Mouse (Mus musculus) hematopoietic stem cell, adult 5-6 weeks (primary cell): ENCODE data around the gene Tspan32. TPM values are rescaled to one million over a fixed set of nuclear protein-coding genes. Genes with fewer than 3 reads are reported as not detected.

Source experiments
- ATAC-seq, 2 experiments: fragments of 125-278 bp in 1 of 2; replicated peaks in 1 of 2; 2 replicates each; pipeline ENCODE4 v1.8.0; 2016 to 2017; ENCODE audit warnings: inconsistent platforms in 2 of 2, mild to moderate bottlenecking in 2 of 2, moderate number of reproducible peaks in 2 of 2, low read depth in 1 of 2, moderate TSS enrichment in 1 of 2; ENCODE audit not compliant: low FRiP score in 2 of 2, poor library complexity in 2 of 2, severe bottlenecking in 2 of 2, insufficient read depth in 1 of 2, low TSS enrichment in 1 of 2
- total RNA-seq: library from RNA; stranded (forward); fragments of 172-1452, 232-1000 nt; gene quantifications from 2 replicates; pipeline ENCODE4 v1.2.3, GENCODE M21; 2017

The Tspan32 gene
- total RNA-seq, 1 experiment from 2014 or later = 102 TPM

DNA sequence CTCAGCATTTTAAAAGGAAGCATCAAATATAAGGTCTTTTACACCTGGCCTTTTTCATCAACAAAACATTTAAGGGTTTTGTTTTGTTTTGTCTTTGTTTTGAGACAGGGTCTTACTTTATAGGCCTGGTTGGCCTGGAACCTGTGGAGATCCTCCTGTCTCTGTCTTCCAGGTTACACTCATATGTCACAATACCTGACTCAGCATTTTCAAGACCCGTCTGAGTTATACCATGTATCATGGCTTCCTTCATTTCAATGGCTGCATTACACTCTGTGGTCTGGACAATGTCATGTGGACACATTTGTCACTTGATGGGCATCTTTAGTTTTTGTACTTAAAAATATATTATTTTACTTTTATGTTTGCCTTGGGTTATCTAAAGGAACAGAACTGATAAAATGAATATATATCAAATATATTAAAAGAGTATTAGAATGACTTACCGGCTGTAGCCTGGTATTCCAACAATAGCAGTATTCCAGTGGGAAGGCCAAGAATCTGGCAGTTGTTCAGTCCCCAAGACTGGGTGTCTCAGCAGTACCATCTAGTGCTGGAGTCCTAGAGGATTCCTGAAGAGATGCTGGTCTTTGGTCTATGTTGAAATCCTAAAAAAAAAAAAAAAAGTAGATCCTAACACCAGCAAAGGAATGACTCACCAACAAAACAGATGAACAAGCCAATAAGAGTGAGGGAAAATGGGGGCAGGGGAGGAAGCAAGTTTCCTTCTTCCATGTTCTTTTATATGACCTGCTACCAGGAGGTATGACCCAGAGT is 39.4 kb downstream of the Tspan32 start:
- no peak for ATAC-seq

DNA sequence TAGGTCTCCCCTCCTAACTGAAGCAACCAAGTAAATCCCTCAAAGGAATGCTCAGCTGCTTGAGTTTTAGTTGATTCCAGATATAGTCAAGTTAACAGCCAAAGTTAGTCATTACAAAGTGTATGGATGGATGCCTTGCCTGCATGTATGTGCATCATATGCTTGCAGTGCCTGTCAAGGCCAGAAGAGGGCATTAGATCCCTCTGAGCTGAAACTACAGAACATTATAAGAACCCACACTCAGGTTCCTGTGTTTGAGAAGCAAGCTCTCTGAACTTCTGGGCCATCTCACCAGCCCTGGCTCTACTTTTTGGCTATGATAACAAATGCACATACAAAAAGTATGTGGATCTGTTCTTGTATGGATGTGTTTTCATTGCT is 40.0 kb downstream of the Tspan32 start:
- ATAC-seq = no peak

DNA sequence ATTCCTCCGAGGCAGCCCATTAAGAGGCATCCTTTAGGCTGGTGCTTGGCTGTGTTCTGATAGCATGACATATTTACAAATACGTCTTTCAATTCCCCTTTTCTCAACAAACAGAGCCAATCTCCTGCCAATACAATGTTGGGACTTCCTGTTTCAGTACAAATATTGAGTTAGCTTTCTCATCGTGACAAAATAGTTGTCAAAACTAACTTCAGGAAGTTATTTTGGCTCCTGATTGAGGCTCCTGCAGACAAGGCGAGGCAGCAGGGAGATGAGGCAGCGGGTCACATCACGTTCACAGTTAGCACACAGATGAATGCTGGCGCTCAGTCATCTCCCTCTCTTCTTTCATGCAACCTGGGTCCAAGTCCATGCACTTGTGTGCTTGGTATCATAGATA is 41.5 kb downstream of the Tspan32 start:
- no peak; a peak in 1 of 4 replicates for ATAC-seq

DNA sequence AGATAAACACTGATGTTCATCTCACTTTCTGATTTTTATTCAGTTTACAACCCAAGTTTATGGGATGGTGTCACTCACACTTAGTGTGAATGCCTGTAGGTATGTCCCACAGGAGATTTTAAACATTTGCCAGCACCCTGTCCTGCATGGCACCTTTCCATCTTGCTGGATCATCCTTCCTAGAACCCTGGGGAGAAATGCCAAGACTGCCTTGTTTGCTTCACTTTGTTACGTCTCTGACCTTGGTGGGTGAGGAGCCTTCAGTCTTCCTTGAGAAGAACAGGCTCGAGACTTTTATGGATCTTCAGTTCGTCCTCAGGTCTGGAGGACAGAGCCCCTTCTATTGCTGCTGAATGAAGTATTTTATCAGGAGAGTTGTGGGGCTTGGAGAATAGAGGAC is 44.5 kb downstream of the Tspan32 start:
- no peak for ATAC-seq

DNA sequence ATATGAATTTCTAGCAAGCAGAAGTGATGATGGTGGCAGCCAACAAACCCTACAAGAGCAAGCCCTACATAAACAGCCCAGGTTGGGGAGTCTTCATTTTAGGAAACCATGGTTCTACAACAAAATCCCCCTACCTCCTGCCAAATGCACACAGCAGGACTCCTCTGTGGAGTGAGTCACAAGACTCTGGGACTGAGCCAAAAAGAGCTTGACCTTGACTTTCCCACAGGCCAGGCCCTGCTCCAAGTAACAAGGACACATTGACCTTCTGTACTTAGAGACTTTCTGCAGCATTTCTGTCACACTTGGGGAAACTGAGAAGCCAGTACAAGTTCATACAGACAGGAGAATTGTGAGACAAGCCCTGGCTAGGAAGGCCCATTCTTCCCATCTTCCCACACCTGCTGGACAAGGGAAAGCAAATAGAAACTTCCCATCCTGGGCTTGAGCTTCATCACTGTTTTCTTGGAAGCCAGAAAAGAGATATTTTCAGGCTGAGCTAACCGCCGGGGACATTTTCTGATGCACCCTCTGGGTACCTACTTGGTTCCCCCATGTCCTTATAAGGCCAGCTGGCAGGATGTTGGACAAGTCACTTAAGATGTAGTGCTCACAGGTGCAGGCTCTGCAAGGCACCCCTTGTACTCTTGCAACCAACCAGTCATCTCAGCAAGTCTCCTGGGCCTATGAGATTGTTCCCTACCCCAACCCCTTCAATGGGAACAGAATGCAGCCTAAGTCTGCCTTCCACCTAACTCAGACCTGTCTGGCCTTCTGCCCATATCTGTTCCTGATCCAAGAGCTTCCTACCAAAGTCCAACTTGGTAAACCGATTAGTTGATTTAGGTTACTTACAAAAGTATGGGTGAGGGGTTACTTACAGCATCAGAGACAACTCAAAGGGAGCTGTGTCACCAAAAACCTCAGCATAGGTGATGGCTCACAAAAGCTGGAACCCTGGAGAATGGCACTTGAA is 45.3 kb downstream of the Tspan32 start:
- no peak for ATAC-seq

DNA sequence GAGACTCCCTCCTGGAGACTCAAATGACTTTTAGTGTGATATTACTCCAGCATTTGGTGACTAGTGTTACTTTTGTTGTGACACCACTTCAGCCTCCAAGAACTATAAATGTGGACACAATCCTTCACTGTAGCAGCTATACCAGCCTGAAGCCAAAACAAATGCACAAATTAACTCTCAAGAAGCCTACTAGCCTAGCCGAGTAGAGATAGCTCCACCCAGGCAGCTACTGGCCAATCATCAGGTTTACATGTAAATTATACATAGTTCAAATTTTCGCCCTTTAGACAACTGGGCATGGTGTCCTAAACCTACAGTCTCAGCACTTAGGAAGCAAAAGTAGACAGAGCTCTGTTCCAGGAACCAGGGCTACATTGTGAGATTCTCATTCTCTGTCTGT is 46.5 kb downstream of the Tspan32 start:
- ATAC-seq = no peak

DNA sequence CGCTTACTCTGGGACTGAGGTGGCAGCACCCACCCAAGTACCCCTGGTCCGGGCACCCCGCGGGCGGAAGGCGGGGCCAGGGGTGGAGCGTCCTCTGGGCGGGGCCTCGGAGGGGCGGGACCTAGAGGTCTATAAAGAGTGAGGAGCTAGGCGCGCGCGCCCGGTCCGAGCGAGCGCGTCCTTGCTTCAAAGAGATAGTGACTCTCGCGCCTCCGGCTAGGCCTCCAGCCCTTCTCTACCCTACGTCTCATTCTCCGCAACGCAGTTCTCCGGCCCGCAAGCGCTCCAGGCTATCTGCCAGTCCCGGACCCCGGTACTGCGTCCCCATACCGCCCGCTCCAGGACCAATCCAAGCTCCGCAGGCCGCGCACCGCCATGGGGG is 47.8 kb downstream of the Tspan32 start, which contains the start of gene Cd81:
Gene Cd81, plus strand, starts transcription at position 114 of the 382 bp plus-strand sequence.
- ATAC-seq = peak; percentile 63 to 65

DNA sequence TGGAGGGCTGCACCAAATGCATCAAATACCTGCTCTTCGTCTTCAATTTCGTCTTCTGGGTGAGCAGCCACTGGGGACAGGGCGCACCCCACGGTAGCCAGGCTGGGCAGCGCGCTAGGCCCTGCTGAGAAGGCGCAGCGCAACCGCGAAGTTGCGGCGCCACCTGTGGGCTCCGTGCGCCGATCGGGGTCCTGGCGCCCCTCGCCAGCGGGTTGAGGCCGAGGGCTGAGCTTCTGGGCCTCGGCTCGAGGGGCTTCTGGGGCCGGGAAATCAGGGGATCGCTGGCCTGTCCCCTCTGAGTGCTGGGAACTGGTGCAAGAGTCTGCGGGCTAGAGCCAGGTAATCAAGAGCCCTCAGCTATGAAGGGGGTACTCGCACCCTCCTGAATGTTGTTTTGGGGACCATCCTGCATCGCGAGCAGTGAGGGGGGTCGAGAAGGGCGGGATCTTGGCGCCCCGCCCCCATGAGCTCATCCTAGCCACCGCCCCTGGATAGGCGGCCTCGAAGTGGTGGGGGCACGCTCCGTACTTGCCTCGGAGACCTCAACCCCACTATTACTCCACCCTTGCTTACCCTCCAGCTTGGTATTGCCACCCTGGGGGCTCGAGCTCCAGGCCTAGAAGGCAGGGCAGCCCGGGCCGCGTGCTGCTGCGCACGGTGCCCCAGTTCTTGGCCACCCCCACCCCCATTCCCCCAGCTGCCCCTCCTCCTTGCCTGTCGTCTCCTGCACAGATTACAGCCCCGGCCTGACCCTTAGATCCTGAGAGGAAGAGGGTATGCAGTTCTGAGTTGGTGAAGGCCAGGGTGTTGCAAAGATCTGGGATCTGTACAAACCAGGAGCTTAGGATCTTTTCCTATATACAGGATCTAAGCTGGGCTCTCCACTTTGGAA is 48.4 kb downstream of the Tspan32 start:
- ATAC-seq = peak in 1 of 2 experiments; percentile 17; a peak in 2 of 4 replicates

DNA sequence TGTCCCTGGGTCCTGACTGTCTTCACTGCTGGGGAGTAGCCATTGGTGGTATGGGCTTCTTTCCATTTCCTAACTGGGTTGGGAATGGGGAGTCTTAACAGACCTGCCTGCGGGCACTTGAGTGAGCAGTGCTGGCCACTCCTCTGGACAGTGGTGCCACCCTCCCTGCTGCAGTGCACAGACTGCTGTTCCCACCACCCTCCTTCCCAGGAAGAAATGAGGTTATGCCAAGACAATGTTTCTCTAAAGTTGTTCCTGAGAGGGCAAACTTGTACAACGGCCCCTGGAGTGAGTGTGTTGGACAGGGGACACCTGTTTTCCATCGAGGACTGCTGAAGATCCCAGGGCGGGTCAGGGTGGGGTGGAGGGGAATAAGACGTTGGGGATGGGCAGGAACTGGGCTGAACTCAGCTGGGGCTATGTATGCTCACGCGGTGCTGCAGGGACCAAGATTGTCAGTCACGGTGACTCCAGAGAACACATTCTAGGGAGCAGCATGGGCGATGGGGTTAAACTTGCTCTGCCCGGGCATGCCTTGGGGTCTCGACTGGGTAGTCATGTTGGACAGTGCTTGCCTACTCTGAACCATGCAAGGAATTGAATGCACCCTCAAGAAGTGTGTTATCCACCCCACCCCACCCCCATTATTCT is 49.2 kb downstream of the Tspan32 start:
- no peak for ATAC-seq

DNA sequence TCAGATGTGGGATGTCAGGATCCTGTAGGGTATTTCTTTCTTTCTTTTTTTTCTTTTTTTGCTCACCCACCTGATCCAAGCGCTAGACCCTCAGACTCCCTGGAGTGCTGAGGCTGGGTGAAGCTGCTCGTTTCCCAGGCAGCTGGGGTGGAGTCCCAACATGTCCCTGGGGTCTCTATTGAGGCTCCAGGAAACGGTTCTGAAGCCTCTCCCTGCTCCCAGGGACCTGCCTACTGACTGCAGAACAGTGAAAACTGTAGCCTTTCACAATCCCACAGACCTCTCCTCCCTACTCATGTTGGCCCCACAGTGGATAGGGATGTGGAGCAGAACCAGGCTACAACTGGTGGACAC is 49.7 kb downstream of the Tspan32 start:
- ATAC-seq = no peak

DNA sequence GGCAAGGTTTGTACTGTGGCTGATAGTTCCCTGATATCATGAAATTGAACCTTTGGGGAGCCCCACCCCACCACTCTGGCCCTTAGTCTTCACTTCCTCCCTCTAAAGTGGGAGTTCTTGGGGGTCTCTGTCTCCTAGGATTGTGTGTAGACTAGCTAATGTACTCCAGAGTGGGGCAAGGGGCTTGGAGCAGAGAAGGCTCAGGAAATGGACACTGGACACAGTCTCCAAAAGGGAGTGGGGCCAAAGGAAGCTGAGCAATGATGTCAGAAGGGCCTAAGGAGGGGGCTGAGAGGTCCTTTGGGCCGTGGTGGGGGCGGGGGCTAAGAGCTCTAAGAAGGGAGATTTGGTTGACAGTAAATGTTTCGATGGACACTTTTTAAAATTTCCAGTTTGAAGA is 50.2 kb downstream of the Tspan32 start:
- ATAC-seq = no peak

DNA sequence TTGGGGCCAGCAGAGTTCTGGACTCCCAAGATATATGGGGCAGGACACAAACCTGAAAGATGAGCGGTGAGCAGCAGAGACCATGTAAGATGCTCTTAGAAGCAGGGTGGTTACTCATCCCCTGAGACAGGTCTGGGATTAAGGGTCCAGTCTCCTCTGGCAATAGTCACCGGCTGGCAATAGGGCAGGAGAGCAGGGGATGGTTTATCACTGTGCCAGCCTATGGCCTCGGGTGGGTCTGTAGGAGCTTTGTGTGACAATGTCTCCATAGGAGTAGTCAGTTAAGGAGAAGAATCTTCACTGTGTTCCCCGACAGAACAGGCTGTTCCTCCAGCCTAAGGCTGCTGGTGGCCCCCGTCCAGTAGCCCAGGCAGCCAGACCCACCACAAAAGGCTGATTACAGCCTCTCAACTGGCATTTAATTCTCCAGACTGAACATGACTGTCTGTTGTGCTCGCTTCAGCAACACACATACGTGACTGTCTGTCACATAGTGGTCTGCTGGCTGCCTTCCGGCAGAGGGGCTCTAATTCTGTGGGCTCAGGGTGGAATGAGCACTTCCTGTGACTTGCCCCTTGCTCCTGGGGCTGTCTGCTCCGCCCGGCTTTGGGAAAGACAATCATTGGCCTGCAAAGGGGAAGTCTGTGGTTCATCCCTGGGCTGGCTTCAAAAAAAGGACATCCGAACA is 50.8 kb downstream of the Tspan32 start:
- ATAC-seq = peak; percentile 35 to 37

DNA sequence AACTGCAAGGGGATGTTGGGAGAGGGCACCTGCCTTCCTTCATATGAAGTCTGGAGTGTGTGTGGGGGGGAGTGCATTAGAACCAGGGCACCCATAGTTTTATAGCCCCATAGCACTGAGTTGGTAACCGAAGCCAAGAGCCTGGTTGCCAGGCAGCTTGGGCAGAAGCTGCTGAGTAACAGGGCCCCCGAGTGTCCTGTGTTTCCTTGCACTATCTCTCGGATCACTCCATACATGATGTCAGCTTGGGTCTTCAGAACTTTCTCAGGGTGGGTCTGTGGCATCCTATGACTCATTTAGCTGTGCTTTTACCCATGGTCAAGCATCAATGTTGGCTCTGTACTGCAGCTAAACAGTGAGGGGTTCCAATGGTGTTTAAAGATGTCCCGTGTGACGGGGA is 52.2 kb downstream of the Tspan32 start:
- ATAC-seq = no peak

DNA sequence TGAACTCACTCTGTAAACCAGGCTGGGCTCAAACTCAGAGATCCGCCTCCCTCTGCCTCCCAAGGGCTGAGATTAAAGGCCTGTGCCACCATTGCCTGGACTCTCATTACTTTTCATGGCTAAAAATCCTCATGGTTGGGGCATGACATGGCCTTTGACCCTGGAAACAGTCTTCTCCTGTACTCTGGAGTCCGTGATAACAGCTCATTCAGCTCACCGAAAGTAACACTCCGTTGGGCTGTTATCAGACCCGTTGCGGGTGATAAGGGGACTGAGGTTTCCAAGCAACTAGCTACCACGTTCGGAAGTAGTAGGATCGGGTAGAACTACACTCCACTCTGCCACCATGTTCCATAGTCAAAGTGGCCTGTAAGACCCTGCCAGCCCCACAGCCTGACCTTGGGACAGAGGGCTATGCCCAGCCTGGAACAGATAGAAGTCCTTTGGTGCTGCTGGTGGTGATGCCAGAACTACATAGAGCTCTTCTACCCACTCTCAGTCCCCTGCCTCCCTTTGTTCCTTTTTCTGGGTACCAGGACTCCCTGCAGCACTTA is 52.9 kb downstream of the Tspan32 start:
- no peak for ATAC-seq

DNA sequence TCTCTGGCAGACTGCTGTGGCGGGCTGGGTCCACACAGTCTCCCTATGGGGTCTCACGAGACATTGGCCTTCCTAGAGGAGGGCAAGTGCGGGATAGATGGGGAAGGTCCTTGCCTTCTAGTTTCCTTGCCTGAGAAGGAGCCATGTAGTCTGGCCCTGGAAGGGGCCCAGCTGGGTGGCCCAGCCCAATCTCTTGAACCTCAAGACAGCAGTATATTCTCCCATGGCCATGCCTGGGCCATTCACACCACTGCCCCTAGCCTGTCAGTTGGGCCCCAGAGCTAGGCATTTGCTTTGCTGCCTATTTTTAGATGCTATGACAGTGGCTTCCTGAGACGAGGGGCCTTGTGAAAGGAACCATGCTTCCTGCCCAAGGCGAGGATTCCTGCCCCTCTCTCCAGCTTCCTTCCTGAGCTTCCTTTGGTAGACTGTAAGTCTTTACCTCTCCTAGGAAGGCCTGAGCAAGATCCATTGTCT is 53.4 kb downstream of the Tspan32 start:
- peak in 1 of 2 experiments; percentile 5; a peak in 1 of 4 replicates for ATAC-seq

DNA sequence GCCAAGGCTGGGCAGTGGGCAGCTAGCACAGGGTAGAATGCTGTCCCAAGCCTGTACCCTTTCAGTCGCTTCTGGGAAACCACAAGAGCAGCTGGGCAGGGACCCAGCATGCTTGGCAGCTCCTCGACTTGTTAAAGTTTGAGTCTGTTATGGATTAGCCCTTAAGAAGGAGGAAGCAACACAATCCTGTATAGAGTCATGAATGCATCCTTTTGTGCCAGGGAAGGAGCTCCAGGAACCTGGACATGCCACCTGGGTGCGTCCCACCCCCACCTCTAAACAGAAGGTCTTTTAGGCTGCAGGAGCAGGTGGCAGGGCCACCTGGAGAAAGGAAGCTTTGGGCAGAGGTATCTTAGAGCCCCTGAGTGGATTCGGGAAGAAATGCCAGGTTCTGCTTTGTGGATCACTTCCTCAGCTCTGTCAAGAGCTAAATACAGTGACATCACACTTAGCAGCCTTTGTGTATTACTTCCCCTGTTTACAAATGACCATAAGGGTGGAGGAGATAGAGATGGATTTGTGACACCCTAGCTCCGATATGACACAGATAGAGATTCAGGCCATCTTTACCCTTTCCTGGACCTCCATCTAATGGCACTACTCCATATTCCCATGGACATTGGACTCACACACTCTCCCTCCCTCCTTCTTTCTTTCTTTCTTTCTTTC is 54.5 kb downstream of the Tspan32 start:
- peak in 1 of 2 experiments; percentile 22; a peak in 1 of 4 replicates for ATAC-seq
